Mouse (Mus musculus): ENCODE data around the gene Amz1.

The Amz1 gene

GRCm38 (mm10) chr5:140723822-140724221, at the start of gene Amz1:
TSS of gene Amz1 (plus strand) at chr5:140724127.
- DNase-seq (ENCODE audit: low read depth, low spot score): no peak

GRCm38 (mm10) chr5:140675079-140675478, 48.8 kb upstream of the Amz1 start:
- DNase-seq (ENCODE audit: low read depth, low spot score): no peak

- no peak for DNase-seq (ENCODE audit: low read depth, low spot score)
These were observed 48.3 kb upstream of the Amz1 start for GRCm38 (mm10) chr5:140675640-140676039.

- DNase-seq (ENCODE audit: low read depth, low spot score): no peak
These were observed 46.8 kb upstream of the Amz1 start for GRCm38 (mm10) chr5:140677137-140677536.

- no peak for DNase-seq (ENCODE audit: low read depth, low spot score)
These were observed 43.9 kb upstream of the Amz1 start for GRCm38 (mm10) chr5:140680051-140680450.

GRCm38 (mm10) chr5:140680950-140681349, 43.0 kb upstream of the Amz1 start:
- DNase-seq (ENCODE audit: low read depth, low spot score): peak; percentile 81

- no peak for DNase-seq (ENCODE audit: low read depth, low spot score)
These were observed 41.8 kb upstream of the Amz1 start for GRCm38 (mm10) chr5:140682113-140682512.

- peak; percentile 69 for DNase-seq (ENCODE audit: low read depth, low spot score)
These were observed 39.4 kb upstream of the Amz1 start for GRCm38 (mm10) chr5:140684343-140685148.

- DNase-seq (ENCODE audit: low read depth, low spot score): no peak
These were observed 35.5 kb upstream of the Amz1 start for GRCm38 (mm10) chr5:140688434-140688833.

- DNase-seq (ENCODE audit: low read depth, low spot score): no peak
These were observed 27.9 kb upstream of the Amz1 start for GRCm38 (mm10) chr5:140695987-140696386.

- DNase-seq (ENCODE audit: low read depth, low spot score): no peak
These were observed 24.2 kb upstream of the Amz1 start for GRCm38 (mm10) chr5:140699776-140700175.

GRCm38 (mm10) chr5:140701661-140702060, 22.3 kb upstream of the Amz1 start:
- DNase-seq (ENCODE audit: low read depth, low spot score): peak; percentile 66

- peak; percentile 94 for DNase-seq (ENCODE audit: low read depth, low spot score)
These were observed 21.8 kb upstream of the Amz1 start, which contains the start of gene Iqce for GRCm38 (mm10) chr5:140702103-140702513. TSS of gene Iqce (minus strand) at chr5:140702378.

- DNase-seq (ENCODE audit: low read depth, low spot score): peak; percentile 53
These were observed 21.2 kb upstream of the Amz1 start for GRCm38 (mm10) chr5:140702618-140703175.

GRCm38 (mm10) chr5:140703480-140704377, 20.2 kb upstream of the Amz1 start:
- DNase-seq (ENCODE audit: low read depth, low spot score): peak; percentile 49

- peak; percentile 100 for DNase-seq (ENCODE audit: low read depth, low spot score)
These were observed 19.3 kb upstream of the Amz1 start, which contains the start of gene Brat1 for GRCm38 (mm10) chr5:140704378-140705251. TSS of gene Brat1 (plus strand) at chr5:140705011.

- peak; percentile 50 for DNase-seq (ENCODE audit: low read depth, low spot score)
These were observed 18.3 kb upstream of the Amz1 start for GRCm38 (mm10) chr5:140705501-140706171.

- DNase-seq (ENCODE audit: low read depth, low spot score): no peak
These were observed 13.6 kb upstream of the Amz1 start for GRCm38 (mm10) chr5:140710315-140710714.

- DNase-seq (ENCODE audit: low read depth, low spot score): peak; percentile 22
These were observed 12.9 kb upstream of the Amz1 start for GRCm38 (mm10) chr5:140711040-140711439.

GRCm38 (mm10) chr5:140720773-140721172, 3.2 kb upstream of the Amz1 start:
- DNase-seq (ENCODE audit: low read depth, low spot score): no peak

Data from 3T3-L1 (cell line).